Mouse (Mus musculus): ENCODE measurements around the gene Kirrel3.

The Kirrel3 gene

GRCm38 (mm10) chr9:34882211-34882610, 396.5 kb downstream of the Kirrel3 start:
- peak; percentile 17 for DNase-seq (ENCODE audit: extremely low spot score, low spot score)

- no peak for DNase-seq (ENCODE audit: extremely low spot score, low spot score)
These were observed 397.4 kb downstream of the Kirrel3 start for GRCm38 (mm10) chr9:34883122-34883521.

GRCm38 (mm10) chr9:34884325-34884724, 398.6 kb downstream of the Kirrel3 start:
- no peak for DNase-seq (ENCODE audit: extremely low spot score, low spot score)

GRCm38 (mm10) chr9:34884942-34885341, 399.2 kb downstream of the Kirrel3 start:
- DNase-seq (ENCODE audit: extremely low spot score, low spot score): no peak

GRCm38 (mm10) chr9:34886746-34887145, 401.1 kb downstream of the Kirrel3 start:
- DNase-seq (ENCODE audit: extremely low spot score, low spot score): no peak

- DNase-seq (ENCODE audit: extremely low spot score, low spot score): no peak
These were observed 401.5 kb downstream of the Kirrel3 start for GRCm38 (mm10) chr9:34887196-34887595.

GRCm38 (mm10) chr9:34888298-34888697, 402.6 kb downstream of the Kirrel3 start:
- DNase-seq (ENCODE audit: extremely low spot score, low spot score): no peak

- no peak for DNase-seq (ENCODE audit: extremely low spot score, low spot score)
These were observed 415.5 kb downstream of the Kirrel3 start for GRCm38 (mm10) chr9:34901216-34901615.

GRCm38 (mm10) chr9:34901888-34902287, 416.2 kb downstream of the Kirrel3 start:
- no peak for DNase-seq (ENCODE audit: extremely low spot score, low spot score)

GRCm38 (mm10) chr9:34905164-34905563, 419.5 kb downstream of the Kirrel3 start:
- DNase-seq (ENCODE audit: extremely low spot score, low spot score): no peak

GRCm38 (mm10) chr9:34908040-34908439, 422.3 kb downstream of the Kirrel3 start:
- DNase-seq (ENCODE audit: extremely low spot score, low spot score): no peak

GRCm38 (mm10) chr9:34911838-34912237, 426.1 kb downstream of the Kirrel3 start:
- no peak for DNase-seq (ENCODE audit: extremely low spot score, low spot score)

- DNase-seq (ENCODE audit: extremely low spot score, low spot score): no peak
These were observed 426.7 kb downstream of the Kirrel3 start for GRCm38 (mm10) chr9:34912273-34912972.

- peak; percentile 81 for DNase-seq (ENCODE audit: extremely low spot score, low spot score)
These were observed 427.3 kb downstream of the Kirrel3 start for GRCm38 (mm10) chr9:34912996-34913395.

GRCm38 (mm10) chr9:34918976-34919375, 433.3 kb downstream of the Kirrel3 start:
- no peak for DNase-seq (ENCODE audit: extremely low spot score, low spot score)

GRCm38 (mm10) chr9:34920116-34920515, 434.4 kb downstream of the Kirrel3 start:
- no peak for DNase-seq (ENCODE audit: extremely low spot score, low spot score)

- no peak for DNase-seq (ENCODE audit: extremely low spot score, low spot score)
These were observed 436.2 kb downstream of the Kirrel3 start for GRCm38 (mm10) chr9:34921941-34922340.

- DNase-seq (ENCODE audit: extremely low spot score, low spot score): no peak
These were observed 437.0 kb downstream of the Kirrel3 start for GRCm38 (mm10) chr9:34922716-34923115.

GRCm38 (mm10) chr9:34923134-34923931, 437.6 kb downstream of the Kirrel3 start:
- DNase-seq (ENCODE audit: extremely low spot score, low spot score): no peak

GRCm38 (mm10) chr9:34925616-34926015, 439.9 kb downstream of the Kirrel3 start:
- DNase-seq (ENCODE audit: extremely low spot score, low spot score): no peak

- no peak for DNase-seq (ENCODE audit: extremely low spot score, low spot score)
These were observed 444.7 kb downstream of the Kirrel3 start for GRCm38 (mm10) chr9:34930371-34930770.

- no peak for DNase-seq (ENCODE audit: extremely low spot score, low spot score)
These were observed 452.4 kb downstream of the Kirrel3 start for GRCm38 (mm10) chr9:34938140-34938539.

- DNase-seq (ENCODE audit: extremely low spot score, low spot score): no peak
These were observed 453.9 kb downstream of the Kirrel3 start for GRCm38 (mm10) chr9:34939621-34940020.
